Mouse (Mus musculus) forelimb bud, embryonic 11.5 days (tissue): Measurements from ENCODE around the gene Rps8.

Experiments used
- DNase-seq: peaks from one replicate; pipeline ENCODE4 v3.0.0-alpha.2; 2012; ENCODE audit warnings: low read depth, low spot score

The Rps8 gene

DNA sequence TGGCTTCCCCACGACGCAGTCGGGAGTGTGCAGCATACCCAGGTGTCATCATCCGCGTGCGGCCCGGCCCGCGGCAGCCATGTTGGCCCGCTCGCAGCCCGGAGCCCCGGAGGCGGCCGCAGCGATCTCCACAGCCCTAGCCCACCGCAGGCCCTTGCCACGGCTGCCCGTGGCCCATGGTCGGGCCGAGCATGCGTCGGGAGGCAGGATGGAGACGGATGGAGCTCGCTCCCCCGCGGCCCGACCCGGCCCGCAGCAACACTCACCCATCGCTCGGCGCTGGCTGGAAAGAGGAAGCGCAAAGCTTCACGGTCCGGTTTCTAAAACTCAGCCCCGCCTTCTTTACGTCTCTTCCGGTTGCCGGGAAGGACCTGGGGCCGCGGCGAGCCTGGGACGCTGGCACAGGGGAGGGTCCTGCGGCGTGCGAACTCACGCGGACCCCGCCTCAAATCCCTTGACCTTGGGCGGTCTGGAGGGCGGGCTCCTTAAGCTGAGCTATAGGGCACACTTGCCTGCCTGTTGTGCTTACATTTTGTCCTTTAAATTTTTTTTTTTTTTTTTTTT is at the start of gene Rps8:
Gene Rps8, minus strand, starts transcription at position 452 of the 564 bp plus-strand sequence.
- DNase-seq: peak; percentile 88

DNA sequence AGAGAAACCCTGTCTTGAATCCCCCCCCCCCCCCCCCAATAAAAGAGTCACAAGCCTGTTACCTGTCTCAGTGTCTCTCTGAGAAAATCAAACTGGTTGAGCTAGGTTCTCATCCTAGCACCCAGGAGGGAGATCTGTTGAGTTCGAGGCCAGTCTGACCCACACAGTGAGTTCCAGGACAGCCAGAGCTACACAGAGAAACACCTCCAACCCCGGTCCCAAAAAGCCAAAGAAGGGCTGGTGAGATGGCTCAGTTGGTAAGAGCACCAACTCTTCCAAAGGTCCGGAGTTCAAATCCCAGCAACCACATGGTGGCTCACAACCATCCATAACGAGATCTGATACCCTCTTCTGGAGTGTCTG is 46.9 kb upstream of the Rps8 start:
- no peak for DNase-seq

DNA sequence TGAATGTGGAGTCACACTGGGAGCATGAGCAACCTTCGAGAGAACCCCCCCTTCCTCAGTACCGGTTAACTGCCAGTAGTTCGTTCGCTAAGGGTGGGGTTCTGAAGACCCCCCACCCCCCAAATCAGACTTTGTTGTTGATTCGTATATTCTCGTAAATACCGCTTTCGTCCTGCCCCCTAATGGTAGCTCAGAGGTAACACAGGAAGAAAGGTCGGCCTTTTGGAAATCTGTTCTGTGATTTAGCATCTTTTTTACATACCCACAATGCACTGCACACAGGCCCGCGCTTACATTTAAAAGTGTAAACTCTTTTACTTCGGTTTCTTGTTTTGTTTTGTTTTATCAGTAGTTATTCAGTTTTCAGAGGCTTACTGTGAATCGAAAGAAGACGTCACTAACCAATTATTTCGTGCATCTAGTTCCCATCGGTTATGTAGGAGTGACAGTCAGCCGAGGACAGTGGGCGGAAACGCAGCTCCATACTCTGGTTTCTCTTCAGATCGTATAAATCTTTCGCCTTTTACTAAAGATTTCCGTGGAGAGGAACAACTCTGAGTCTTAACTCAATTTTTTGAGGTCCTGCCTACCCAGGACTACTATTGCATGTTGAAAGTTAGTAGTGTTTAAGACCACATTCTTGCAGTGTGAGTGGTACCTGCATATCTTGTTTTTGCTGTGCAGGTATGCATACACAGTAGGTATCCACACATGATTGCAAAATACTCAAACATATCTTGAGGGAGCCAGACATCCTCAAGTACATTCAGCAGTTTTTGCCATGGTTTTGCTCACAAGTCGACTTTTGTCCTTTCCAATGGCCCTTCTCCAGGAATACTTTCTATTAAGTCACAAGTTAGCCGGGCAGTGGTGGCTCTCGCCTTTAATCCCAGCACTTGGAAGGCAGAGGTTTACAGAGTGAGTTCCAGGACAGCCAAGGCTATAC is 46.3 kb upstream of the Rps8 start:
- DNase-seq: peak; percentile 86

DNA sequence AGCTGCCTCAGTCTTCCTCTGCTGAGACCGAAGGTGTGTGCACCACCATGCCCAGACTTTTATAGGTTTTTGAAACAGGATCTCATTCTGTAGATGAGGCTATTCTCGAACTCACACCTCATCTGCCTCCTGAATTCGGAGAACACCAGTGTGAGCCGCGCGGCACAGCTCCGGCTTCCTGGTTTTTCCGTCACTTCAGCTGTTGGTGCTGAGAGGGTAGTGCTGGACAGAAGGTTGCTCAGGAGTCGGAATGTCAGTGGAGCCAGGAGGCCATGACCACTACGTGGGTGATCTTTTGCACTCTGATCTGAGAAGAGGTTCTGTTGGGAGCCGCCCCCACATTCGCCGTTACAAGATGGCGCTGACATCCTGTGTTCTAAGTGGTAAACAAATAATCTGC is 35.8 kb upstream of the Rps8 start:
- no peak for DNase-seq

DNA sequence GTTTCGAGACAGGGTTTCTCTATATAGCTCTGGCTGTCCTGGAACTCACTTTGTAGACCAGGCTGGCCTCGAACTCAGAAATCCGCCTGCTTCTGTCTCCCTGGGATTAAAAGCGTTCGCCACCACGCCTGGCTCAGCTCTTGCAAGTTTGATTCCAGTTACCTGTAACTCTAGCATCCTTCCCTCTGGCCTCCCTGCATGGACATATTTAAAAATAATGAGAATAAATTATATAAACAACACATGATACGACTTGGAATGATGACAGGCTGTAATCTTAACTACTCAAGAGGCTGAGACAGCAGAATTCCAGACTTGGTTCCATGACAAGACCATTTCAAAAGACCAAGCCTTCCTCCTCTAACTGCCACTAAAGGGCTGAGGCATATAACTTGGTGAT is 34.6 kb upstream of the Rps8 start:
- peak; percentile 9 for DNase-seq

DNA sequence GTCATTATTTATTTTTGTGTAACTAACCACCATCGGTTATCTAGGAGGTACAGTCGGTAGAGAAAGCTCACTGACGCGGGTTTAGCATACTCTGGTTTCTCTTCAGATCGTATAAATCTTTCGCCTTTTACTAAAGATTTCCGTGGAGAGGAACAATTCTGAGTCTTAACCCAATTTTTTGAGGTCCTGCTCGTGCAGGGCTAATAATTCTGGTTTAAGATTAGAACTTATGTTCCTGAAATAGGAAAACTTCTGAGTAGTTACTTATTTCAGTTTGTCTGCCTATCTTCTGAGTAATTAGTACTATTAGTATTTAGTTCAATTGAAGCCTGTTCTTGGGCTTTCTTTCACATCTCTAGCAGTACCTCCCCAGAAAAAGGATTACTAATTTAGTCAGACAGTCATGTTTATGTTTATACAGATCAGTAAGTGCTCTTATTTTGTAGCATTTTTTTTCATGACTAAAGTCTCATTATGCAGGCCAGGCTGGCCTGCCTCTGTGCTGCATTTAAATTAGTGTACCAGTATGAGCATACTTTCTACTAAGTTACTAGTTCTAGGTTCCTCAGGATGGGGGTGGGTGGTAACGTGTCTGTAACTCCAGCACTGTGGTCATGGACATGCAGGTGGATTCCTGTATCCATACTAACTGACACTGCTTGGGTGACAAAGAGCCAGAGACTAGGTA is 34.0 kb upstream of the Rps8 start:
- peak; percentile 90 for DNase-seq

DNA sequence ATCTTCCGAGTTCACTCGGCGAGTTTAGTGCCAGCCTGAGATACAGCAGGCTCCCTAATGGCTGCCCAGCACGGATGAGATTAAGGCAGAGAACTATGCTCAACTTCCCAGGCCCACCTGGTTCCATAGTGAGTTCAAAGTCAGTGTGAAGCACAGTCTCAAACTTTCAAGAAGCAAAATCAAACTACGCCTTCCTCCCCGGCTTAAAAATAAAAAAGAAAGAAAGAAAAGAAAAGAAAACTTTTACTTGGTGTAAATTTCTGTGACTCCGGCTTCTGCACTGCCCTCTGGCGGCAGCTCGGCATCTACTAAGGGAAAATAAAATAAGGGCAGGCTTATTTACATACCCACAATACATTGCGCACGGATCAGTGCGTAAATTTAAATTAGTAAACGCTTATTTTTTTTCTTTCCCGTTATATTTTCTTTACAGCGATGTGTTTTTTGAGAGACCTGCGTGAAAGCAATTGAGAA is 33.4 kb upstream of the Rps8 start:
- DNase-seq: peak; percentile 91

DNA sequence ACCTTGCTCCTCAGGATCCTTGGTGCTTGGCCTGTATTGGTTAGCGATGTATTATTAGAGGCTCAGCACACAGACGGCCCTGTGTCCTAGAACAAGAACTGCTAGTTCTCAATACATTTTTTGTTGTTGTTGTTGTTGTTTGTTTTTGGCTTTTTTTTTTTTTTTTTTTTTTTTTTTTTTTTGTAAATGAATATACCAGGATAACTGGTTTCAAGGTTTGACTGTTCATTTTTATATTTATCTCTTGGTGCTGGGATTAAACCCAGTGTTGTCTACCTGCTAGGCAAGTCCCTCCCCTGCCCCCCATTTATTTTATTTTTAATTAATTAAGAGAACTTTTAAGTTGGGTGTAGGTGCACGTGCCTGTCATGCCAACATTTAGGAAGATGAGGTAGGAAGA is 32.9 kb upstream of the Rps8 start:
- DNase-seq: no peak

DNA sequence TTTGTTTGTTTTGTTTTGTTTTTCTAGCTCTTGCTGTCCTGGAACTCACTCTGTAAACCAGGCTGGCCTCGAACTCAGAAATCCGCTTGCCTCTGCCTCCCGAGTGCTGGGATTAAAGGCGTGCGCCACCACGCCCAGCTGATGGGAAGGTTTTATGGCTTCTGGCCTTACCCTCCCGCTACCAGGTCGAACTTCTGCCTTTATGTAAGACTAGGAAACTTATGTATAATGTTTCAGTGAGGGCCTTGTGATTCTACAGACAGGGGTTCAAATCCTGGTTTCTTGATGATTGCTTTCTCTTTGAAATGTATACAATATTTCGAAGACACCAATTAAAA is 26.7 kb upstream of the Rps8 start:
- DNase-seq: peak; percentile 21

DNA sequence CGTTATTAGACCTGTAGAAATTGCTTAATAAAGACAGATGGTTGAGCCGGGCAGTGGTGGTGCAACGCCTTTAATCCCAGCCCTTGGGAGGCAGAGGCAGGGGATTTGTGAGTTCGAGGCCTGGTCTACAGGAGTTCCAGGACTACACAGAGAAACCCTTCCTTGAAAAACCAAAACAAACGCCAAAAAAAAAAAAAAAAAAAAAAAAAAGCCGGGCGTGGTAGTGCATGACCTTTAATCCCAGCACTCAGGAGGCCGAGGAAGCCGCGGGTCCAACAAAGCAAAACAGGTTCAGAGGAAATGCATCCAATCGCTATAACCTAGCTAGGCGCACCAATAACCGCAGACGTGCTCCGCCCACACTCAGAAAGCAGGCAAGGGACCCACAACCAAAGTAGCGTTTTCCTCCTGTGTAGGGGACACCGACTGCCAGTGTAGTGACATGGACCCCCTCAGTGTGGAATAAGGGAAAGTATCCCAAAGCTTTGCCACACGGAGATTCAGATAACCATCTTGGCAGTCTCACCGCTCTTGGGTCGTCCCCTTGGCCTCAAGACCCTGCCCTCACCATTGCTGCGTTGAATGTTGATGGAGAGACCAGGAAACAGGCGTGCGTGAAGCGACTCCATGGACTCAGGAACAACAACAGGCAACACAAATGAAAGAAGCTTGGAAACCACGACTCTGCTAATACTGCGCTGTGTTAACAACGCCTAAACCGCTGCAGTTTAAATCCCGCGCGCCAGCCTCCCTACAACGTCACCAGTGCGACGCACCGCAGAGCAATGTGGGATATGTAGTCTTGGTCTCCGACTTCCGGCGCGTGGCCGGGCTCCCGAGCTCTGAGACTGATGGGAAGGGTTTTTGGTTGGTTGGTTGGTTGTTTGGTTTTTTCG is 26.1 kb upstream of the Rps8 start, which contains the start of gene Kif2c:
Gene Kif2c, minus strand, starts transcription at position 777 of the 896 bp plus-strand sequence.
- DNase-seq: peak; percentile 92

DNA sequence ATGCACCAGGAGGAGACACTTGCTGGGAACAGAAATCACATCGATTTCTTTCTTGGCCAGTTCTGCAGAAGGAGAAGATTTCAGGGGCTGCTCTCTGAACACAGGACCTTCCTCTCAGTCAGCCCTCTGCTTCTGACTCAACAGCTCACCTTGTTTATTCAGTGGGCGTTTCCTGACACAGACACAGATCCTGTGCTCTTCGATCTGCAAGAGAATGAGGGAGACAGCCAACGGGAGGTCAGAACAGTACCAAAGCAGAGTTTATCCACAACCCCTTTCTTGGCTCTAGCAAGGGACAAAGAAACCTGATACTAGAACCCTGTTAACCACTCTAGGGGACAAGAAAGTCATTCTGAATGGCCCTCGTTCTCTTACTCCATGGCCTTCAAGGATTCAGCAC is 13.9 kb upstream of the Rps8 start:
- no peak for DNase-seq

DNA sequence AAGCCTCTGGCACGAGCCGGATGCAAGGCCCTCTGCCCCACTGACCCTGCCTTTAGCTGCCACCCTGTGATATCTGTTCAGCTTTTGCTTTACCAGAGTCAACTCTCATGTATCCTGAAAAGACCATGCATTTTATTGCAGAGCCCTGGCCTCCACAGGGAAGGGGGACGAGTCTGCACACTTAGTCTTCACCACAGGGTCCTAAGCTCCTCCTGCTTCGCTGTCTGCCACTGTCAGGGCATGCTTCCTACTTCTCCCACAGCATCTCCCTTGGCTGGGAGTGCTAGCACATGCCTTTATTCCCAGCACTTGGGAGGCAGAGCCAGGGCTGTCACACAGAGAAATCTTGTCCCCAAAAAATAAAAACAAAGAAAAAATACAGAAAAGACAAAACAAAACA is 5.1 kb upstream of the Rps8 start:
- no peak for DNase-seq

DNA sequence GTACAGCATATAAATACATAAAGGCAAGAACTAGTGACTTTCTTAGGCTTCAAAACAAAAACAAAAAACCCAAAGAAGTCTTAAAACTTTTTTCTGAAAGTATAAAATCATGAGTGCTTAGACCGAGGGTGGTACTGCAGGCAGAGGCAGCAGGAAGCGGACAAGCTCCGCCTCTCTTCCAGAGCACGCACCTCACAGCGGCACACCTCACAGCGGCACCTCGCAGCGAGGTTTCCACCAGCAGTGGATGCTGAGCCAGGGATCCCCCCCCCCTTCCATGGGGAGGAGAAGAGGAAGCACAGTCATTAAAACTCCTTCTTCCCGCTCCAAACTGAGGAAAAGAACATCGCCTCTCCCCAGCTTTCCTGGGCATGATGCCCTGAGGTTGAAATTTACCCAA is 3.6 kb upstream of the Rps8 start:
- no peak for DNase-seq

DNA sequence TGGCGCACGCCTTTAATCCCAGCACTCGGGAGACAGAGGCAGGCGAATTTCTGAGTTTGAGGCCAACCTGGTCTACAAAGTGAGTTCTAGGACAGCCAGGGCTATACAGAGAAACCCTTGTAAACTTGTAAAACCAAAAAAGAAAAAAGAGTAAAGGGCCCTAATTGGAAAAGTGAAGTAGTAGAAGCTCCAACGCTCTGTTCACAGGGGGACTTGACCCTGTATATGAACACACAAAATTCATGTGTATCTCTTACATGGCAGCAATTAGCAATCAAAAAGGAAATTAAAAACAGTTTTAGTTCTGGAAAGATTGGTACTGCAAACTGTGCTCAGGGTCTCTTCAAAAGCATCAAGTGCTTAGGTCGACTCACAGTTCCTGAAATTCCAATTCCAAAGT is 329 bp upstream of the Rps8 start:
- no peak for DNase-seq

DNA sequence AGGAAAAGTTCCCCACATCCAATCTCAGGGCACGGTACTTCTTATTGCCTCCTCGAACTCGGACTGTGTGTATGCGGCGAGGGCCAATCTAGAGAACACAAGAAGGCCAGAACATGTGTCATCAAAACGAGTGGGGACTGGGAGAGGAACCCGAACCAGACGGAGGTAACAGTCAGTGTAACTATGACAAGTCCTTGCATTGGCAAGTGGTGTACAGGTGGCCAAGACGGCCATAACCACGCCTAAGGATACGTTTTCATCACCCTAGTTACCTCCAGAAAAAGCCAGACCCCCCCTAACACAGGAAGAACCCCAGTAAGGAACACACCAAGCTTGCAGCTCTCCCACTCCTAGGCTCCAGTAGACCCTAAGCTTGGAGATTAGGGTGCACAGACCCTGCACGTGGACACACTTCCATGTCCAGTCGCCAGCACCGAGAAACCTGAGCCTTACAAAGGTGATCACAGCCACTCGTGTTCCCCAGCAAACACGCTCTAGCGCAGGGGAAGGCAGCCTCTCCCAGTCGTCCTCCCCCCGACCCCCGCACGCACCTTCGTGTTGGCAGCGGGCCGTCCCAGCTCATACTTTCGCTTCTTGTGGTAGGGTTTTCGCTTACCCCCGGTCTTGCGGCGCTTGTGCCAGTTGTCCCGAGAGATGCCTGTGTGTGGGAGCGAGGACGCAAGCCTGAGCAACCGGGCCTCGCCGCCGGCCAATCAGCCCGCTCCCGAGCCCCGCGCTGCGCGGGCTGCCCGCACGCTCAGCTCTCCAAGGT is 837 bp downstream of the Rps8 start:
- DNase-seq: no peak

DNA sequence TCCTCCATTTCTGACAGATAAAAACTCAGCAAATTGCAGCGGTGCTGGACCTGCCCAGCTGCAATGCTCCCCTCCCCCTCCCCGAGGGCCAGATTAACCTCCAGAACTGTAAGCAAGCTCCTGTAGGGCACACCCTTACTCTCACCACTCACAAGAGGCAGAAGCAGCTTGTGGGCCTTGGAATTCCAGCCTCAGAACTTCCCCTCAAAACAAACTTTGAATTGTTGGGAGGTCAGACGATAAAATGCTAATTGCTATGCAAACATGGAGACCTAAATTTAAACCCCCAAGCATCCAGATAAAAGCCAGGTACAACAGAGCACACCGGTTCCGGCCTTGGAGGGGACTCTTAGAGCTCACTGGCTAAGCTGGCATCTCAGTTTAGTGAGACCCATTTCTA is 3.3 kb downstream of the Rps8 start:
- no peak for DNase-seq

DNA sequence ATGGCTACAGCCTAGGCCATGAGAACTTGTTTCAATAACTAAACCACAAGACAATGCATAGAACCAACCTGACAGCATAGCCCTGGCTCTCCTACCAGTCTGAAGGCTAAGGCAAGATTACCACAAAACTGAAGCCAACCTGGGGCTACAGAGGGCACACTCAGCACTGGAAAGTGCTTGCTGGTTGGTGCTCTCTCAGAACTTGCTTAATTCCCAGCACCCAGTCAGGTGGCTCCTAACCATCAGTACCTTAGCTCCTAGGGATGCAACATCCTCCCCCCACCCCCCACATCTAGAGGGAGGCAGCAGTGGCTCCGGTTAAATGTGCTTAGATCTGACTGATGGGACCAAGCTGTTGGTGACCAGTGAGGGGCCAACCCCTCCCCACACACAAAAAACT is 4.6 kb downstream of the Rps8 start:
- DNase-seq: no peak

DNA sequence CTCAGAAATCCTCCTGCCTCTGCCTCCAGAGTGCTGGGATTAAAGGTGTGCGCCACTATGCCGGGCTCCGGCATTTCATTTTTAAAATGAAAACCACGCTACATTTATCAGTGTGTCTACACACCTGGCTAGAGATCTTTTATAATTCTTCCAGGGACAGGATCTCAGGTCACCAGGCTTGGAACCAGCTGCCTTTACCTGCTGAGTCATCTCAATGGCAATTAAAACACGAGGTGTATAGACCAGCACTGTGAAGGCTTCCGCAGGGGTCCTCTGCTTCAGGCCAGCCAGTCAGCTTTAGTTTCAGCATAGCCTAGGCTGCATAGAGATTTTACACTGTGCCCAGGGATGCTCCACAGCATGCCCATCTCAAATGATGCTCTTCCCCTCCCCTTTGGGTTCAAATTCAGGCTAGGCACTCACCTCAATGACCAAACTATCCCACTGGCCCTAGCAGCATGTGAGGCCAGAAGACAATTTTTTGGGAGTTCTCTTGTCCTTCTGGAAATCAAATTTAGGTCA is 5.8 kb downstream of the Rps8 start:
- DNase-seq: no peak

DNA sequence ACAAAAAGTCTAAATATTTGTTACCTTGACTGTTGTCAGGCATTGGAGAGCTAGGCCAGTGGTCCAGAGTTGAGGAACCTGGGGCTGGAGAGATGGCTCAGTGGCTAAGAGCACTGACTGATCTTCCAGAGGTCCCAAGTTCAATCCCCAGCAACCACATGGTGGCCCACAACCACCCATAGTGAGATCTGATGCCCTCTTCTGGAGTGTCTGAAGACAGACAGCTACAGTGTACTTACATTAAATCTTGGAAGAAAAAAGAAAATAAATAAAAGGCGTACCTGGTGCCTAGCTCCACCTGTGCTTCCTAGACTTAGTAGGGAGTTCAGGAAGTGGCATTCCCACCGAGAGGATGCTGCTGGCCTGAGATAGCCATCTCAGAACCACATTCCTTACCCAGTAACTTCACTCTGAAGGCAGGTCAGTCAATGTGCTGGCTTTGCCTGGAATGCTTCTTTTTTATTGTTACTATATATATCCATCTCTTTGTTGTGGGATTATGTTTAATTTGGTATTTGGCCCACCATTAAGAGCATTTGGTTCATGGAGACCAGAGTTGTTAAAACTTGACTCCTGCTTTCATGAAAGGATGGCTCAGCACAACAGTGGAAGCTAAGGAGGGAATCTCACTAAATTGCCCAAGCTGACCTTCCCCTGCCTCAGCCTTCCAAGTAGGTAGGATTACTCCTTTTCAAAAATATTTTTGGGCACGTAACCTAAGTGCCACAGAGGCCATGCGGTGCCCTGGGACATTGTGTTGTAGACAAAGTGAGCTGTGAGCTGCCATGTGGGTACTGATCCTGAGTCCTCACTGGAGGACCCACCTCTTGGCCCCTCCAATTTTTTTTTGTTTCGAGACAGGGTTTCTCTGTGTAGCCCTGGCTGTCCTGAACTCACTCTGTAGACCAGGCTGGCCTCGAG is 6.5 kb downstream of the Rps8 start:
- no peak for DNase-seq

DNA sequence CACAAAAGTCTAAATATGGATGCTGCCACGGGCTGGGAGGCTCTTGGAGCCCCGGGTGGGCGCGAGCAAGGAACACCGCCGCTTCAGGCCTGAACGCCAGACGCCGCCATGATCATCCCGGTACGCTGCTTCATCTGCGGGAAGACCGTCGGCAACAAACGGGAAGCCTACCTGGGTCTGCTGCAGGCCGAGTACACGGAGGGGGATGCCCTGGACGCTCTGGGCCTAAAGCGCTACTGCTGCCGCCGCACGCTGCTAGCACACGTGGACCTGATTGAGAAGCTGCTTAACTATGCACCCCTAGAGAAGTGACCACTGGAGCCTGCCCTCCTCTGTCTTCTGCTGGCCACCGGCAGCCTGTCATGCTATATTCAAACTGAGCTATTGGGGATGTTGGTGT is 7.2 kb downstream of the Rps8 start:
- DNase-seq: no peak
